8 mouse cellular contexts compared by ENCODE assay signal in the genomic region with DNA sequence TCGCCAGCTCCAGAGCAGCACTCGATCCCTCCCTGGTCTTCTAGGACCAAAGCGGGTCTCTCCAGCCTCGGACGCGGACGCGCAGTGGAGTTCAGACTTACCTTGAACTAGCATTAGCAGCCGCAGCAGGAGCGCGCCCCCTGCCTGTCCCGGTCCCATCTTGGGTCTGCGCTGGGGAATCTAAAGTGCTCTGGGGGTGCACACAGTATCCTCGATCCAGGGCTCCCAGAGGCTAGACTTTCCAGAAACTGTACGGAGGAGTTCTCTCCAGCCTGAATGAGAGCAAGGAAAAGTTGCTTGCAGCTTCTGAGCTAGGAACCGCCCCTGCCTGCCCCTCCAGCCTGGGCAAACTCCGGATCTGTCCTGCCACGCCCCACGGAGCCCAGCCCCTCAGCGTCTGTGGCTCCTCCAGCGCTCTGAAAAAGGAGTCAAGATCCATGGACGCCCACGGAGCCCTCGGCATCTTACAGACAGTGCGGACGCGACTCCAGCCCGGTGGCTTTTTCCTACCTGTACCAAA. TPM values are rescaled to one million over a fixed set of nuclear protein-coding genes. Genes with fewer than 3 reads are reported as not detected.
DNase-seq lines count a peak whose midpoint lies in the region; ATAC-seq lines count a peak whose summit lies in the region.

Itga2 (minus strand) TSS at position 326 of the 520 bp plus-strand sequence.

- peak within 1 kb of the TSS; percentile 44 for H3K9ac ChIP-seq in intestine, embryonic 14.5 days (ENCODE audit: low read length)
- H3K9ac ChIP-seq in limb, embryonic 13.5 days = peak within 1 kb of the TSS; percentile 66
- H3K9ac ChIP-seq in midbrain, embryonic 12.5 days (replicated peaks) = peak within 1 kb of the TSS; percentile 0; the same call in 1 of the 2 replicates

- 0 out of 2 replicates have a peak, but pooled peaks cover 7% of the 10 kb centered on the region for H3K4me1 ChIP-seq in intestine, embryonic 14.5 days (replicated peaks; ENCODE audit: control insufficient read depth, insufficient read depth, low read length)
- peaks cover 10% of the 10 kb centered on the region for H3K4me1 ChIP-seq in limb, embryonic 13.5 days
- peaks cover 13% of the 10 kb centered on the region for H3K4me1 ChIP-seq in midbrain, embryonic 12.5 days

- no peaks in the 10 kb centered on the region for H3K36me3 ChIP-seq in intestine, embryonic 14.5 days (ENCODE audit: control insufficient read depth, insufficient read depth, low read length)
- no peaks in the 10 kb centered on the region for H3K36me3 ChIP-seq in limb, embryonic 13.5 days
- no peaks in the 10 kb centered on the region for H3K36me3 ChIP-seq in midbrain, embryonic 12.5 days

- no peaks in the 10 kb centered on the region for H3K27me3 ChIP-seq in intestine, embryonic 14.5 days (replicated peaks; ENCODE audit: control insufficient read depth, insufficient read depth, low read length)
- peaks cover 21% of the 10 kb centered on the region for H3K27me3 ChIP-seq in limb, embryonic 13.5 days
- peaks cover 65% of the 10 kb centered on the region for H3K27me3 ChIP-seq in midbrain, embryonic 12.5 days

- peak within 1 kb of the TSS; percentile 22; the same call in 1 of the 2 replicates for H3K27ac ChIP-seq in intestine, embryonic 14.5 days (ENCODE audit: low read depth)
- no peak within 1 kb of the TSS; the same call in 1 of the 2 replicates for H3K27ac ChIP-seq in limb, embryonic 13.5 days
- no peak within 1 kb of the TSS for H3K27ac ChIP-seq in midbrain, embryonic 12.5 days (replicated peaks)

- WGBS in intestine, embryonic 14.5 days = under 1% methylated on average over 28 of the region's 28 CpGs
- 2% methylated on average over 28 of the region's 28 CpGs for WGBS in limb, embryonic 13.5 days
- 3% methylated on average over 28 of the region's 28 CpGs for WGBS in midbrain, embryonic 12.5 days

- no peaks in the 10 kb centered on the region for H3K9me3 ChIP-seq in intestine, embryonic 14.5 days (ENCODE audit: control insufficient read depth, low read length)
- no peaks in the 10 kb centered on the region for H3K9me3 ChIP-seq in limb, embryonic 13.5 days
- H3K9me3 ChIP-seq in midbrain, embryonic 12.5 days = no peaks in the 10 kb centered on the region

- peak within 1 kb of the TSS; percentile 40 for H3K4me3 ChIP-seq in intestine, embryonic 14.5 days (ENCODE audit: low read depth, low read length)
- peak within 1 kb of the TSS; percentile 50 for H3K4me3 ChIP-seq in limb, embryonic 13.5 days
- H3K4me3 ChIP-seq in midbrain, embryonic 12.5 days = peak within 1 kb of the TSS; percentile 32

- H3K4me2 ChIP-seq in intestine, embryonic 14.5 days (ENCODE audit: low read length) = peak within 1 kb of the TSS; percentile 77
- H3K4me2 ChIP-seq in limb, embryonic 13.5 days (replicated peaks) = peak within 1 kb of the TSS; percentile 85
- H3K4me2 ChIP-seq in midbrain, embryonic 12.5 days (replicated peaks) = peak within 1 kb of the TSS; percentile 72

- ATAC-seq in intestine, embryonic 14.5 days (replicated peaks; ENCODE audit: low FRiP score, low TSS enrichment, low read depth) = peak; percentile 82
- peak; percentile 79 for ATAC-seq in limb, embryonic 13.5 days (ENCODE audit: low FRiP score, low read depth)
- peak; percentile 75 for ATAC-seq in midbrain, embryonic 12.5 days (ENCODE audit: low FRiP score, low read depth)

- peak; percentile 58 to 66 for DNase-seq in adrenal gland, adult 18-20 months (ENCODE audit: low spot score in 2 of 2)
- DNase-seq in embryo, embryonic 11 days = peak; percentile 79
- peak; percentile 58 to 76 for DNase-seq in gastrocnemius, postnatal 4 days (ENCODE audit: low spot score in 2 of 2)
- peak; percentile 90 for DNase-seq in intestine, embryonic 14.5 days (ENCODE audit: low spot score)
- peak; percentile 25 for DNase-seq in spleen, adult 12 weeks (ENCODE audit: low spot score)
- no peak for DNase-seq in adipocyte (ENCODE audit: low spot score)

RNA-seq across cellular contexts. Expression of gene Itga2, which starts in this region (rescaled TPM):
- total RNA-seq in adrenal gland, adult 18-20 months (2021) = 1 to 10 TPM; 1.1 to 1.5 TPM
- total RNA-seq in gastrocnemius, postnatal 4 days (2021) = 10 to 100 TPM; 13.1 to 14.1 TPM
- 5.8 and 9.0 TPM in 2 replicates for polyA plus RNA-seq in intestine, embryonic 14.5 days (2014; fragmentation: Nextera tagmentation; extraction: Ambion mirVana)
- 3.1 and 4.0 TPM in 2 replicates for polyA plus RNA-seq in limb, embryonic 13.5 days (2015; fragmentation: Nextera tagmentation; extraction: Ambion mirVana)
- polyA plus RNA-seq in midbrain, embryonic 12.5 days (2016; fragmentation: Nextera tagmentation; extraction: Ambion mirVana) = 1.8 and 2.2 TPM in 2 replicates

Comparison
In these comparisons a context has a peak if more than half of its experiments do, and no peak if none do; other contexts are left out.
1. RNA of gene Itga2 (total RNA-seq): 13.1 to 14.1 TPM in gastrocnemius, postnatal 4 days; 1.1 to 1.5 TPM in adrenal gland, adult 18-20 months; every median in the first group is over 4 times any median in the second.
2. H3K9ac ChIP-seq: peak in every context shown above with its lines; median percentile 66 in limb, embryonic 13.5 days; 44 in intestine, embryonic 14.5 days; 0 in midbrain, embryonic 12.5 days.
3. Peak in every context shown above with its lines, with median percentiles within 50 percentile points of each other: ATAC-seq, H3K4me2 ChIP-seq and H3K4me3 ChIP-seq.